Mouse (Mus musculus) urinary bladder, adult 2 months (tissue): ENCODE measurements around the gene Mapk8. TPM values are rescaled to one million over a fixed set of nuclear protein-coding genes. Genes with fewer than 3 reads are reported as not detected.
"Not testable (repeated sequence)": the region's sequence is repeated elsewhere in the genome, so short reads cannot be mapped to it uniquely, and the experiment has no call there.

Experiments
- DNase-seq: peaks from one replicate; pipeline ENCODE4 v3.0.0; 2022; ENCODE audit warnings: low spot score
- polyA plus RNA-seq: library from polyadenylated mRNA; depleted of rRNA; stranded (reverse); fragments of >200 nt; gene quantifications from 2 replicates; pipeline ENCODE4 v1.2.3, GENCODE M21; 2012; rRNA removed

Mapk8 gene
- polyA plus RNA-seq: 15.2 and 16.1 TPM in 2 replicates

DNA sequence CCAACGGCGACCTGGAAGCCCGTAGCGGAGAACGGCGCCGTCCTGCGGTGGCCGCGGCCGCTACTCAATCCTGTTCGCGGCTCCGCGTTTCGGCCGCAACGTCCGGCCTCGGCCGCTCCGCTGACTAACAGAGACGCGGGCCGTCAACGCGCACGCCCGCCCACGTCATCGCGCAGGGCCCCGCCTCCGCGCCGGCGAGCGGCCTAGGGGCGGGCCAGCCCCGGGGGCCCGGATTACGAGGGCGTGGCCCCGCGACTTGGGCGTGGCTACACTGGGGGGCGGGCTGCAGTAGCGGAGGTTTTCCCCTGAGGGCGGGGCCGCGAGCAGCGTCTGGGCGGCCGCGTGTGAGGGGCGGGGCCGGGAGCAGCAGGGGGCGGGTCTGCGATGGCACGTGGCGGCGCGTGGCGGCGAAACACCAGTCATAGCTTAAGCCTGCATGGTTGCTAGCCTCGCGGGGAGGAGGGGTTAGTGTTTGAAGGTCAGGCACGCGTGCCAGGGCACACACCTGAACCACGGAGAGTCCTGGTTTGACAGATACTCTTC, at the start of gene Mapk8:
TSS of gene Mapk8 (minus strand) at position 132 of the 543 bp plus-strand sequence.
- DNase-seq: peak; percentile 95

GRCm38 (mm10) chr14:33495226-33495625, 48.3 kb upstream of the Mapk8 start:
- no peak for DNase-seq

DNA sequence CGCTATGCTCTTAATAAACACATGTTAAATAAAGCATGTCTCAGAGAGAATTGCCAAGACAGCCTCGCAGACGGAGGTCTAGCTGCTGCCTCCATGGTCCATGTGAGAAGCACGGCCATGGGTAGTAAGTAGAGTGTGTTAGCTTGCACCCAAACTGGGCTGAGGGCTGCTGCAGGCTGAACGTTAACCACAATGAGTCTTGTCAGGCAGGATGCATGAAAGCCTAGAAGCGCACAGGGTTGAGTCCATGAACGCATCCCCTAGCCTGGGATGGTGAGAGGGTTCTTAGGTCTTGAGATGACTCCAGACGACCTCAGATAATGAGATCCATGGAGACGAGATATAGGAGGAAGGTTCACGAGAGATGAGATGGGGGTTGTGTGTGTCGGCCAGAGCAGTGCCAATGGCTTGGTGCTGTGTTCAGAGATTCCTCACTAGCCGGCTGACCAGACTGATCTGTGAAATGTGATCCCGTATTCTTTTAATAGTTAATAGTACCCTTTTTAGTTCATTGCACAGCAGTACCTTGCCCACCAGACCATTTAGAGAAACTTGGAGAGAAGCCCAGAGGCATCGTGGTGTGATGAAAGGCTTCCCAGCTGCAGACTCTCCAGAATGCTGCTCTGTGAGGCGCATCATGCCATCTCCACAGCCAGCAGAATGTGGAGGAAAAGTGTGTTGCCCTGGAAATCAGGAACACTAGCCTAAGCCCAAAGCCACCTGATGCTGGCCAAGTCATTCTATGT, 41.0 kb upstream of the Mapk8 start:
- DNase-seq: no peak

- no peak for DNase-seq
These were observed 35.0 kb upstream of the Mapk8 start for GRCm38 (mm10) chr14:33481991-33482390.

DNA sequence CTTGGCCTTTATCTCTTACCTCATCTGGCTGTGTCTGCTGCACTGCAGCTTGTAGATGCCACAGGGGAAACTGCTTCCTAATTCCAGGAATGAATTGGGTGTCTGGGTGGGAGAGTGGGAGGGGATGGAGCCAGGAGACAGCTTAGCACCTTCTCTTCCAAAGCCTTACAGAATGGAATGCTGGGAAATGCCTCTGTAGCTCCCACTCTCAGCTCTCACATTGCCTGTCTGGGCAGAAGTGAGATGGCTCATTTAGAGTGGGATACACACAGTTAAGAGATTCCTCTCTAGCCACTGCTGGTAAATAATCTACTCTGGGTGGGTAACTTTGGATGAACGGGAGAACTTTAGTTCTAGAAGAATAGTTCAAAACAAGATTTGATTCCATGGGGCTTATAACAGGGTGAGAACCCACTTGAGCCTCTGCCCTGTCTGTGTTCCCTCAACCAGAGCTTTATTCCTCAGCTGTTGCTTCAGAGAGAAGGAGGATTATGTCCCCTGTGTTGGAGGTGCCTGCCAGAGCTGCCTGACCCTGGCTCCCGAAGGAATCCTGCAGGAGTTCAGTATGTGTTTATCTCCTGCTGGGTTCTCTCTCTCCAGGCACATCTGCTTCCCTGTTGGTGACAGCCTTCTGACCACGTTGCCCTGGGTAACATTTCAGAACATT, 29.3 kb upstream of the Mapk8 start:
- DNase-seq: no peak

GRCm38 (mm10) chr14:33474461-33474860, 27.5 kb upstream of the Mapk8 start:
- DNase-seq: no peak

DNA sequence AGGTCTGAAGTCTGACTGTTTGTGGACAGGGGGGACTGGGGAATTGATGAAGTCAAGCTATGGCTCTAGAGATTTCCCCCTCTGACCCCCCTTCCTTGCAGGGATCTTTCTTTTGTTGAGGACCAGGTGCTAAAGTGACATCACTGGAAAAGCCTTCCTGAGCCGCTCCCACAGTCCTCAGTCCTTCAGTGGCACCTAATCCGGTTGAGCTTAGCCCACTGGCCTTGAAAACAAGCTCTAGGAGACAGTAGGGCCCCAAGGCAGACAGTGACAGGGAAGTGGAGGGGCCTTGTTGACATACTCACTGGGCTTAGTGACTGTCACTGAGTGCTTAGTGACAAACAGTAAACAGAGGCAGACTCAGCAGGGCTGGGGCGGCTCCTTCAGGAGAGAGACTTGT, 24.4 kb upstream of the Mapk8 start, which contains the start of gene Frmpd2:
TSS of gene Frmpd2 (plus strand) at position 366 of the 400 bp plus-strand sequence.
- no peak for DNase-seq

GRCm38 (mm10) chr14:33467766-33468165, 20.8 kb upstream of the Mapk8 start:
- DNase-seq: no peak

DNA sequence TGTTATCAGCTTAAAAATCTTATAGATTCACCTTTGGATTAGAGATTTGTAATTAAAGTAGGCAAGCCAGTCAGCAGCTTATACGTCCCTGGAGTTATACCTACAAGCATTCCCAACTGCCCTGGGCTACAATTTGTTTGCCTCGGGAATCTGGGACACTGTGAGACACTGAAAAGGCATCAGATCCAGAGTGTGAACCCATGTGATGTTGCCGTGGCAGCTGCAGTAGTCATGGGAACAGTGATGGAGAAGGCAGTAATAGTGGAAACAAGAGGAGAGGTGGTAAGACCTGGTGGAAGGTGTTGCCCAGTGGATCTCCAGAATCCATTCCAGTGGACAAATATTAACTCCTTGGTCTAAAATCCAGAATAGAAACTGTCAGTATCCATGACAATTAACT, 16.7 kb upstream of the Mapk8 start:
- DNase-seq: no peak

- no peak for DNase-seq
These were observed 3.4 kb upstream of the Mapk8 start for GRCm38 (mm10) chr14:33450331-33450730.

GRCm38 (mm10) chr14:33449296-33449840, 2.4 kb upstream of the Mapk8 start:
- DNase-seq: no peak

- DNase-seq: no peak
These were observed 1.3 kb upstream of the Mapk8 start for GRCm38 (mm10) chr14:33448276-33448675.

DNA sequence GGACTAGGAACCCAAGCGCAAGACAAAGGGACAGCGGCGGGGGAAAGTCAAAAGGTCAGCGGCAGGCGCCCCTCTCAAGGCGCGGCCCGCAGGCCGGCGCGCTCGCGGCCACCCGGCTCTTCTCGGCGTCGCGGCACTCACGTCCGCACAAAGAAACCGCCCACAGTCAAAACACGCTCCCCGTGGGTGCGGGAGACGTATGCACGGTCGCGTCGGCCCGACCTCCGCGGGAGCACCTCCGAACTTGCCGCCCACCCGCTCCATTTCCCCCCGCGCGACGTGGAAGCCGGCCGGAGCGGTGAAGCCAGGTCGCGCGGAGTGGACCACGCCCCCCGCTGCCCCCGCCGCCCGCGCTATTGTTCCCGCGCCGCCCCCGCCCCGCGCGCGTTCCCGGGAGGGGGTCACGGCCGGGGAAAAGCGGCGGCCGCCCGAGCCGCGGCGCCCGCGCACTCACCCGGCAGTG, 366 bp downstream of the Mapk8 start:
- peak; percentile 29 for DNase-seq

DNA sequence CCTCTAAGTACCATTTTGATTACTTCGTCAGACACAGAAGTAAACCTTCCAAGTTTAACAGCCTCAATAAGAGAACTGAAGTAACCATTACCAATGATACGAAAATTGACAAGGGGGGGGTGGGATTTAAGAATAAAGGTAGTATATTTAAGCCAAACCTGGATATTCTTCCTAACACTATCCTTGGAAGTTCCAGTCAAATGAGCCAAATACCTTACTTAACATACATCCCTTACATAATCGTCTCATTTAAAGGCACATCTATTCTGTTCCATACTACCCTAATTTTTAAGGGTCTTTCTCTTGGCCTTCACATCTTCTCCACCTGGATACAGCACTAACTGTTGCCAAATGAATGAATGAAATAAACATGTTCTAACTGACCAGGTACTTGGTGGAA, 996 bp downstream of the Mapk8 start:
- no peak for DNase-seq

GRCm38 (mm10) chr14:33443780-33444179, 3.2 kb downstream of the Mapk8 start:
- DNase-seq: no peak

GRCm38 (mm10) chr14:33432485-33432884, 14.5 kb downstream of the Mapk8 start:
- DNase-seq: not testable (repeated sequence)

DNA sequence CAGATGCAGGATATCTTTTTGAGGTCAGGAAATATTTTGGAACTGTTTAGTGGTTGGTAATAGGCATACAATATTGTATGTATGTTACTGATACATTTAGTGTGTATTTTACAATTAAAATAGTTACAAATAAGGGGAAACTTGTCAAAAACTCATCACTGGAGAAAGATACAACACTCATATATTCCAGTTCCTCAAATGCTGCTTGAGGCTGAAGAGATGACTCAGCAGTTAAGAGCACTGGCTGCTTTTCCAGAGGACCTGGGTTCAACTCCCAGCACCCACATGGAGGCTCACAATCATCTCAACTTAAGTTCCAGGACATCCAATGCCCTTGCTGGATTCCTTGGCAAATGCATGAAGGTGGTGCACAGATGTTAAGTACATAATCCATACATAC, 22.8 kb downstream of the Mapk8 start:
- no peak for DNase-seq

- DNase-seq: no peak
These were observed 24.0 kb downstream of the Mapk8 start for GRCm38 (mm10) chr14:33423003-33423402.

GRCm38 (mm10) chr14:33418311-33418909, 28.5 kb downstream of the Mapk8 start:
- no peak for DNase-seq

DNA sequence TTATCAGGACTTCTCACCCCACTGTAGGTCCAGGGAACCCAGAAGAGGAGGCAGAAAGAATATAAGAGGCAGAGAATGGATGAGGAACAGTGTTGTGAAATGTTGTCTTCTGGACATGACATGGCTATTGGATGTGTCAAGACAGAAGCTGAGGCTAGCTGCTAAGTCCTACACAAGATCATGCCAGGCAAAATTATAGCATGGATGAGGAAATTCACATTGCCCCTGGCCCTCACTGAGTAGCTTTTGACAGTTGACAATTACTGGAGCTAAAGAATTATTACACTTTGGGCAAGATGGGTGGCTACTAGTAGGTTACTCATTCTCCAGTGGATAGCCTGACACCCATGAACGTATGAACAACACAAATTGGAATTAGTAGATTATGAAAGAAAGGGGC, 31.2 kb downstream of the Mapk8 start:
- no peak for DNase-seq

- no peak for DNase-seq
These were observed 44.6 kb downstream of the Mapk8 start for GRCm38 (mm10) chr14:33402331-33402730.

- no peak for DNase-seq
These were observed 46.9 kb downstream of the Mapk8 start for GRCm38 (mm10) chr14:33400019-33400418.
